ENCODE assay signal across 14 mouse cellular contexts in genomic region chr16:58146479-58146878, GRCm38 (mm10).
"Had no signal": no experiment of that assay in that cellular context is flagged by ENCODE, and none has a peak within 500 bp of the region (broad histone marks: within the 10 kb centered on the region; RNA-seq: fewer than 3 reads in every experiment).

No protein-coding gene starts in this region.

- H3K9ac ChIP-seq: intestine, embryonic 15.5 days; limb, embryonic 15.5 days; liver, embryonic 12.5 days; lung, embryonic 14.5 days had no signal

- H3K27ac ChIP-seq: intestine, embryonic 15.5 days; left cerebral cortex, adult 2 months; limb, embryonic 15.5 days; liver, embryonic 12.5 days had no signal

- H3K9me3 ChIP-seq: intestine, embryonic 15.5 days; limb, embryonic 15.5 days; liver, embryonic 12.5 days had no signal

- H3K27me3 ChIP-seq: intestine, embryonic 15.5 days; limb, embryonic 15.5 days; liver, embryonic 12.5 days had no signal

- ATAC-seq: intestine, embryonic 15.5 days; liver, embryonic 12.5 days had no signal

- DNase-seq: kidney, adult 18-20 months; kidney, postnatal 14 days; lung, embryonic 14.5 days; lung, postnatal 10 days; lung, postnatal 4 days; right cerebral cortex, adult 18-20 months; right cerebral cortex, postnatal 25 days; thymus, adult 18-20 months; thymus, postnatal 14 days had no signal

- H3K4me2 ChIP-seq: intestine, embryonic 15.5 days; limb, embryonic 15.5 days; liver, embryonic 12.5 days; lung, embryonic 14.5 days had no signal

- H3K36me3 ChIP-seq: intestine, embryonic 15.5 days; limb, embryonic 15.5 days; liver, embryonic 12.5 days had no signal

- H3K4me3 ChIP-seq: intestine, embryonic 15.5 days; left cerebral cortex, adult 2 months; limb, embryonic 15.5 days; liver, embryonic 12.5 days; myocyte had no signal

- H3K4me1 ChIP-seq: intestine, embryonic 15.5 days; limb, embryonic 15.5 days; liver, embryonic 12.5 days had no signal
